Mouse (Mus musculus) embryo, embryonic 9.5 days (tissue): Measurements from ENCODE around the gene Ptbp3.
"Not testable (repeated sequence)": the region's sequence is repeated elsewhere in the genome, so short reads cannot be mapped to it uniquely, and the experiment has no call there.

Source experiments
- DNase-seq: peaks from one replicate; pipeline ENCODE4 v3.0.0-alpha.2; 2017; ENCODE audit errors: extremely low spot score

Ptbp3 gene

GRCm38 (mm10) chr4:59549175-59549976 is at the start of gene Ptbp3:
Ptbp3 (minus strand) TSS chr4:59549364.
- DNase-seq: peak; percentile 97

GRCm38 (mm10) chr4:59596556-59596955 is 47.4 kb upstream of the Ptbp3 start:
- DNase-seq: no peak

GRCm38 (mm10) chr4:59594614-59595013 is 45.5 kb upstream of the Ptbp3 start:
- DNase-seq: no peak

- no peak for DNase-seq
Measured at GRCm38 (mm10) chr4:59587872-59588226, 38.7 kb upstream of the Ptbp3 start.

GRCm38 (mm10) chr4:59587215-59587871 is 38.2 kb upstream of the Ptbp3 start:
- no peak for DNase-seq

GRCm38 (mm10) chr4:59585097-59585496 is 35.9 kb upstream of the Ptbp3 start:
- DNase-seq: no peak

GRCm38 (mm10) chr4:59582186-59582585 is 33.0 kb upstream of the Ptbp3 start:
- no peak for DNase-seq

GRCm38 (mm10) chr4:59581314-59582185 is 32.4 kb upstream of the Ptbp3 start, which contains the start of gene Hsdl2:
Hsdl2 (plus strand) TSS chr4:59581563.
- peak; percentile 94 for DNase-seq

GRCm38 (mm10) chr4:59580495-59581281 is 31.5 kb upstream of the Ptbp3 start:
- peak; percentile 71 for DNase-seq

GRCm38 (mm10) chr4:59575184-59575958 is 26.2 kb upstream of the Ptbp3 start:
- no peak for DNase-seq

- DNase-seq: no peak
Measured at GRCm38 (mm10) chr4:59572521-59573118, 23.5 kb upstream of the Ptbp3 start.

- not testable (repeated sequence) for DNase-seq
Measured at GRCm38 (mm10) chr4:59570519-59570918, 21.4 kb upstream of the Ptbp3 start.

- DNase-seq: peak; percentile 81
Measured at GRCm38 (mm10) chr4:59569538-59569937, 20.4 kb upstream of the Ptbp3 start.

GRCm38 (mm10) chr4:59567576-59568260 is 18.6 kb upstream of the Ptbp3 start:
- no peak for DNase-seq

- DNase-seq: no peak
Measured at GRCm38 (mm10) chr4:59565571-59566188, 16.5 kb upstream of the Ptbp3 start.

- DNase-seq: no peak
Measured at GRCm38 (mm10) chr4:59564128-59564527, 15.0 kb upstream of the Ptbp3 start.

- DNase-seq: no peak
Measured at GRCm38 (mm10) chr4:59560141-59560540, 11.0 kb upstream of the Ptbp3 start.

- no peak for DNase-seq
Measured at GRCm38 (mm10) chr4:59558096-59558720, 9.0 kb upstream of the Ptbp3 start.

GRCm38 (mm10) chr4:59557343-59557742 is 8.2 kb upstream of the Ptbp3 start:
- not testable (repeated sequence) for DNase-seq
